Mouse (Mus musculus): ENCODE measurements at regions not wholly inside any gene's neighbourhood (a gene's known extent, or its start where the extent isn't known, plus 50 kb on each side); places are given as distances from the start of the nearest gene placed in this dataset.

DNA sequence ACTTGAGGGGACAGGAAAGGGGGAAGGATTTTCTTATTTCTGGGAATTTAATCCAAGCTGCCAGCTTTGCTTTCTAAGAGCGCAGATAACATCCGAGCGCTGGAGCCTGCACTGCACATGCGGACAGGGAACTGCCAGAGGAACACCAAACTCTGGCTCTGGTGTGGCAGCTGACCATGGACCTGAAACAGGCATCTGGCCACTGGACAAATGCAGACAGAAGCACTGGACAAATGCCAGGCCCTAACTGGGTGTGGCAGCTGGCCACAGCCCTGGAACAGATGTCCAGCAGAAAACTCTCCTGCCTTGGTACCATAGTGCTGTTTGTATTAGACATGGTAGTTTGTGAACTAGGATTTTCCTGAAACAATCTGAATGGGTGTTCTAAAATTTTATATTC is 315.2 kb upstream of the Sox11 start:
- Histone ChIP-seq H3K9me3 (replicated peaks; ENCODE audit: insufficient read depth, low read length) (no peaks in the 10 kb centered on the region), H3K27me3 (ENCODE audit: control insufficient read depth in 1 of 2, insufficient read depth in 2 of 2, low read length in 2 of 2) (no peaks in the 10 kb centered on the region), H3K79me2 (ENCODE audit: control insufficient read depth, insufficient read depth, low read length, poor library complexity) (no peaks in the 10 kb centered on the region), H3K9ac (ENCODE audit: control insufficient read depth, low read depth, low read length, poor library complexity, severe bottlenecking) (no peak overlapping the region), H3K27ac (ENCODE audit: control insufficient read depth, low read depth, low read length) (no peak overlapping the region), H3K4me3 (ENCODE audit: control insufficient read depth in 1 of 2, insufficient read depth in 1 of 2, low read depth in 2 of 2, low read length in 2 of 2) (no peak overlapping the region), H3K36me3 (ENCODE audit: control insufficient read depth in 1 of 2, insufficient read depth in 2 of 2, low read length in 2 of 2) (no peaks in the 10 kb centered on the region), H3K4me1 (ENCODE audit: control insufficient read depth in 1 of 2, insufficient read depth in 2 of 2, low read length in 2 of 2) (no peaks in the 10 kb centered on the region)
- TF ChIP-seq MYC (IDR thresholded peaks at IDR 0.05; ENCODE audit: low read depth, low read length) (no peak), SIN3A (IDR thresholded peaks at IDR 0.05; ENCODE audit: low read length) (no peak), NELFE (IDR thresholded peaks at IDR 0.05; ENCODE audit: low read depth, low read length) (no peak), GATA1 (IDR thresholded peaks at IDR 0.05; ENCODE audit: low read depth, low read length) (no peak), USF2 (IDR thresholded peaks at IDR 0.05; ENCODE audit: borderline replicate concordance in 1 of 2, insufficient read depth in 1 of 2, low read depth in 1 of 2, low read length in 2 of 2) (no peak), MEF2A (IDR thresholded peaks at IDR 0.05; ENCODE audit: extremely low read depth, insufficient replicate concordance, low read depth, low read length, poor library complexity, severe bottlenecking) (no peak), TAL1 (IDR thresholded peaks at IDR 0.05; ENCODE audit: low read length) (no peak), MXI1 (IDR thresholded peaks at IDR 0.05; ENCODE audit: low read depth, low read length) (no peak), ETS1 (IDR thresholded peaks at IDR 0.05; ENCODE audit: low read depth, low read length) (no peak), RAD21 (IDR thresholded peaks at IDR 0.05; ENCODE audit: low read depth, low read length) (no peak), MAZ (IDR thresholded peaks at IDR 0.05; ENCODE audit: low read depth, low read length) (no peak), POLR2A (IDR thresholded peaks at IDR 0.05; ENCODE audit: control insufficient read depth in 1 of 2, insufficient read depth in 1 of 2, low read depth in 1 of 2, low read length in 2 of 2, poor library complexity in 1 of 2) (no peak), EP300 (IDR thresholded peaks at IDR 0.05; ENCODE audit: low read depth in 1 of 2, low read length in 2 of 2) (no peak), RCOR1 (IDR thresholded peaks at IDR 0.05; ENCODE audit: low read depth, low read length) (no peak), MAFK (IDR thresholded peaks at IDR 0.05; ENCODE audit: borderline replicate concordance, low read depth, low read length) (no peak), ZC3H11A (IDR thresholded peaks at IDR 0.05; ENCODE audit: low read depth, low read length) (no peak), CHD1 (IDR thresholded peaks at IDR 0.05; ENCODE audit: low read depth, low read length) (no peak), NRF1 (IDR thresholded peaks at IDR 0.05; ENCODE audit: insufficient read depth, low read depth, low read length, poor library complexity, severe bottlenecking) (no peak), SMC3 (IDR thresholded peaks at IDR 0.05; ENCODE audit: low read depth, low read length) (no peak)
- no peak for DNase-seq (ENCODE audit: low read depth, low spot score)

- H3K9me3 ChIP-seq (replicated peaks; ENCODE audit: insufficient read depth, low read length), result no peaks in the 10 kb centered on the region
- no peak for TF ChIP-seq MAFK (IDR thresholded peaks at IDR 0.05; ENCODE audit: borderline replicate concordance, low read depth, low read length)
- TF ChIP-seq UBTF (IDR thresholded peaks at IDR 0.05; ENCODE audit: borderline replicate concordance, insufficient read depth, low read depth, low read length), result no peak
- no peak for TF ChIP-seq RCOR1 (IDR thresholded peaks at IDR 0.05; ENCODE audit: low read depth, low read length)
- TF ChIP-seq BHLHE40 (IDR thresholded peaks at IDR 0.05; ENCODE audit: borderline replicate concordance, low read depth, low read length), result no peak
- TF ChIP-seq TBP (IDR thresholded peaks at IDR 0.05; ENCODE audit: low read depth, low read length), result no peak
- TF ChIP-seq SIN3A (IDR thresholded peaks at IDR 0.05; ENCODE audit: low read length), result no peak
- no peak for TF ChIP-seq GATA1 (IDR thresholded peaks at IDR 0.05; ENCODE audit: low read depth, low read length)
- no peak for TF ChIP-seq POLR2AphosphoS5 (IDR thresholded peaks at IDR 0.05; ENCODE audit: borderline replicate concordance, low read depth, low read length)
- no peak for TF ChIP-seq MXI1 (IDR thresholded peaks at IDR 0.05; ENCODE audit: low read depth, low read length)
- no peak for TF ChIP-seq USF2 (IDR thresholded peaks at IDR 0.05; ENCODE audit: borderline replicate concordance in 1 of 2, insufficient read depth in 1 of 2, low read depth in 1 of 2, low read length in 2 of 2)
- TF ChIP-seq ZC3H11A (IDR thresholded peaks at IDR 0.05; ENCODE audit: low read depth, low read length), result no peak
These were observed 311.2 kb upstream of the Sox11 start for GRCm38 (mm10) chr12:27653541-27653940.

More at GRCm38 (mm10) chr12:27653541-27653940, 311.2 kb upstream of the Sox11 start:
- Histone ChIP-seq H3K27me3 (ENCODE audit: control insufficient read depth in 1 of 2, insufficient read depth in 2 of 2, low read length in 2 of 2) (no peaks in the 10 kb centered on the region), H3K4me1 (ENCODE audit: control insufficient read depth in 1 of 2, insufficient read depth in 2 of 2, low read length in 2 of 2) (no peaks in the 10 kb centered on the region), H3K79me2 (ENCODE audit: control insufficient read depth, insufficient read depth, low read length, poor library complexity) (no peaks in the 10 kb centered on the region), H3K27ac (ENCODE audit: control insufficient read depth, low read depth, low read length) (no peak overlapping the region), H3K9ac (ENCODE audit: control insufficient read depth, low read depth, low read length, poor library complexity, severe bottlenecking) (no peak overlapping the region), H3K4me3 (ENCODE audit: control insufficient read depth in 1 of 2, insufficient read depth in 1 of 2, low read depth in 2 of 2, low read length in 2 of 2) (no peak overlapping the region), H3K36me3 (ENCODE audit: control insufficient read depth in 1 of 2, insufficient read depth in 2 of 2, low read length in 2 of 2) (no peaks in the 10 kb centered on the region)
- DNase-seq (ENCODE audit: low read depth, low spot score), result no peak

All from MEL (cell line).